Comparison of ENCODE assay signal across 18 mouse cellular contexts in genomic region chr16:56115706-56116105, GRCm38 (mm10).
DNase-seq lines count a peak whose midpoint lies in the region; ATAC-seq and TF ChIP-seq lines count a peak whose summit lies in the region.
"Had no signal": no experiment of that assay in that cellular context is flagged by ENCODE, and none has a peak within 500 bp of the region (broad histone marks: within the 10 kb centered on the region; RNA-seq: fewer than 3 reads in every experiment).

No protein-coding gene starts in this region.

- no peak for ATAC-seq in intestine, embryonic 16.5 days
- ATAC-seq in intestine, postnatal 0 days: no peak
- ATAC-seq: activated CD4-positive, CD25-positive, alpha-beta regulatory T cell, adult 4 months had no signal

- H3K4me1 ChIP-seq in intestine, embryonic 16.5 days (ENCODE audit: control insufficient read depth, insufficient read depth, low read length): no peaks in the 10 kb centered on the region
- H3K4me1 ChIP-seq in intestine, postnatal 0 days (replicated peaks; ENCODE audit: control insufficient read depth, insufficient read depth, low read length): no peaks in the 10 kb centered on the region
- peaks cover 0 to 5% of the 10 kb centered on the region in 2 experiments; a peak in 1 of 4 replicates for H3K4me1 ChIP-seq in ES-E14 (ENCODE audit: control insufficient read depth in 2 of 2, insufficient read depth in 2 of 2, low read length in 2 of 2, poor library complexity in 1 of 2)
- H3K4me1 ChIP-seq: forebrain, embryonic 10.5 days; liver, embryonic 13.5 days; megakaryocyte, embryonic 14.5 days had no signal

- peak; percentile 8 for DNase-seq in adrenal gland, postnatal 10 days
- no peak for DNase-seq in adrenal gland, adult 8-10 months
- DNase-seq in ES-E14 (ENCODE audit: low read depth, low spot score): no peak
- DNase-seq in heart, postnatal 10 days: peak; percentile 65 to 68
- DNase-seq in left cerebral cortex, postnatal 10 days (ENCODE audit: extremely low spot score in 1 of 2, low spot score in 2 of 2): no peak
- no peak for DNase-seq in left cerebral cortex, adult 9 months (ENCODE audit: low spot score in 2 of 2)
- DNase-seq: B cell, adult 2 months; cerebellum, postnatal 25 days; kidney, adult 18-20 months; kidney, postnatal 25 days; left cerebral cortex, postnatal 4 days; liver, embryonic 13.5 days had no signal

- in situ Hi-C loops in ES-E14 (cut with MboI; ENCODE audit: low sequenced_read_pairs in 2 of 2, unreplicated experiment in 2 of 2): no loop called here

- whole genome bisulfite sequencing in intestine, embryonic 16.5 days: 77% methylated on average over 3 of the region's 3 CpGs
- 85% methylated on average over 3 of the region's 3 CpGs for WGBS in intestine, postnatal 0 days

- peaks cover 3% of the 10 kb centered on the region; the same call in 1 of the 2 replicates for H3K9me3 ChIP-seq in intestine, embryonic 16.5 days (ENCODE audit: control insufficient read depth, low read length)
- no peaks in the 10 kb centered on the region for H3K9me3 ChIP-seq in intestine, postnatal 0 days (ENCODE audit: control insufficient read depth)
- peaks cover 5% of the 10 kb centered on the region; the same call in 1 of the 2 replicates for H3K9me3 ChIP-seq in ES-E14 (ENCODE audit: control insufficient read depth, insufficient read depth, low read depth, low read length)
- H3K9me3 ChIP-seq: liver, embryonic 13.5 days had no signal

- H3K27ac ChIP-seq in intestine, embryonic 16.5 days (ENCODE audit: low read length): 0 out of 2 replicates have a peak overlapping the region, but pooled peaks have one; percentile 23
- no peak overlapping the region for H3K27ac ChIP-seq in intestine, postnatal 0 days (ENCODE audit: low read depth, low read length)
- H3K27ac ChIP-seq in ES-E14 (ENCODE audit: insufficient read depth, low read depth, low read length, poor library complexity, severe bottlenecking): no peak overlapping the region; the same call in 1 of the 2 replicates
- H3K27ac ChIP-seq: forebrain, embryonic 10.5 days; hindbrain, embryonic 14.5 days; liver, embryonic 13.5 days had no signal

- intact Hi-C loops in heart, postnatal 10 days (cut with DNase I): loop anchor here (5.0 kb wide), 1 partner anchor 38 kb away; no protein-coding TSS in a partner anchor
- intact Hi-C loops in left cerebral cortex, postnatal 10 days (cut with DNase I): no loop called here

- peaks cover 10% of the 10 kb centered on the region for H3K36me3 ChIP-seq in intestine, embryonic 16.5 days (ENCODE audit: control insufficient read depth, insufficient read depth, low read length)
- peaks cover 18% of the 10 kb centered on the region for H3K36me3 ChIP-seq in intestine, postnatal 0 days (ENCODE audit: control insufficient read depth, insufficient read depth)
- peaks cover 13% of the 10 kb centered on the region for H3K36me3 ChIP-seq in ES-E14 (ENCODE audit: control insufficient read depth, insufficient read depth, low read length, poor library complexity, severe bottlenecking)

- no peak overlapping the region for H3K4me2 ChIP-seq in intestine, embryonic 16.5 days (ENCODE audit: low read depth, low read length)
- H3K4me2 ChIP-seq in intestine, postnatal 0 days (replicated peaks; ENCODE audit: low read depth): no peak overlapping the region
- H3K4me2 ChIP-seq: hindbrain, embryonic 14.5 days; liver, embryonic 13.5 days had no signal

- H3K27me3 ChIP-seq in intestine, embryonic 16.5 days (replicated peaks; ENCODE audit: control insufficient read depth, insufficient read depth, low read length): no peaks in the 10 kb centered on the region
- H3K27me3 ChIP-seq in intestine, postnatal 0 days (replicated peaks; ENCODE audit: control insufficient read depth, insufficient read depth, low read length): no peaks in the 10 kb centered on the region
- H3K27me3 ChIP-seq: liver, embryonic 13.5 days; megakaryocyte, embryonic 14.5 days had no signal

- no peak overlapping the region for H3K9ac ChIP-seq in intestine, embryonic 16.5 days (ENCODE audit: low read depth, low read length)
- H3K9ac ChIP-seq in intestine, postnatal 0 days (ENCODE audit: low read depth, low read length): no peak overlapping the region
- H3K9ac ChIP-seq in ES-E14 (ENCODE audit: insufficient read depth, low read depth, low read length, poor library complexity, severe bottlenecking): peak overlapping the region; percentile 72; the same call in 1 of the 2 replicates
- H3K9ac ChIP-seq: hindbrain, embryonic 14.5 days; liver, embryonic 13.5 days had no signal

- TF ChIP-seq CTCF in intestine, postnatal 0 days (IDR thresholded peaks at IDR 0.05; ENCODE audit: low read depth): no peak

- no peak overlapping the region for H3K4me3 ChIP-seq in intestine, embryonic 16.5 days (ENCODE audit: low read length)
- no peak overlapping the region for H3K4me3 ChIP-seq in intestine, postnatal 0 days (ENCODE audit: low read depth, low read length)
- peak overlapping the region; percentile 68 to 71 for H3K4me3 ChIP-seq in ES-E14 (ENCODE audit: insufficient read depth in 1 of 2, low read depth in 1 of 2, low read length in 2 of 2, poor library complexity in 1 of 2, severe bottlenecking in 1 of 2)
- H3K4me3 ChIP-seq: forebrain, embryonic 10.5 days; liver, embryonic 13.5 days; megakaryocyte, embryonic 14.5 days had no signal

TF ChIP-seq in ES-E14, 5 proteins besides CTCF, POLR2A, EP300 and RAD21:
- TF ChIP-seq HCFC1 (IDR thresholded peaks at IDR 0.05; ENCODE audit: borderline replicate concordance, insufficient read depth, low read length): no peak
- TF ChIP-seq CHD2 (IDR thresholded peaks at IDR 0.05; ENCODE audit: low read depth, low read length): no peak
- no peak for TF ChIP-seq MAFK (IDR thresholded peaks at IDR 0.05; ENCODE audit: insufficient read depth, low read depth, low read length)
- TF ChIP-seq ZNF384 (IDR thresholded peaks at IDR 0.05; ENCODE audit: low read depth, low read length): no peak
- TF ChIP-seq ZC3H11A (IDR thresholded peaks at IDR 0.05; ENCODE audit: borderline replicate concordance, low read depth, low read length): no peak

Comparison
In these comparisons a context has a peak if more than half of its experiments do, and no peak if none do; other contexts are left out.
1. DNase-seq: peak in adrenal gland, postnatal 10 days (single experiment) and heart, postnatal 10 days (2 of 2); none in adrenal gland, adult 8-10 months (single experiment), ES-E14 (single experiment), left cerebral cortex, postnatal 10 days (0 of 2) and left cerebral cortex, adult 9 months (0 of 2).
2. H3K4me3 ChIP-seq: peak in ES-E14 (2 of 2); none in intestine, embryonic 16.5 days (single experiment) and intestine, postnatal 0 days (single experiment).